Mouse (Mus musculus): Measurements from ENCODE around the gene Dpagt1.
A peak's percentile ranks its signal among the peaks of the same experiment; 100 is the strongest.
"Not testable (repeated sequence)": the region's sequence is repeated elsewhere in the genome, so short reads cannot be mapped to it uniquely, and the experiment has no call there.

Gene Dpagt1

GRCm38 (mm10) chr9:44342173-44342572 lies 16.4 kb downstream of the Dpagt1 start:
- no peak for DNase-seq

GRCm38 (mm10) chr9:44342605-44343004 lies 16.8 kb downstream of the Dpagt1 start:
- DNase-seq = no peak

- DNase-seq = no peak
These were observed 17.5 kb downstream of the Dpagt1 start for GRCm38 (mm10) chr9:44343290-44343689.

GRCm38 (mm10) chr9:44343781-44344421 lies 18.1 kb downstream of the Dpagt1 start, which contains the start of gene Hmbs:
Gene Hmbs, minus strand, starts transcription at chr9:44344228.
- peak; percentile 93 to 95 for DNase-seq

GRCm38 (mm10) chr9:44345570-44346433 lies 20.0 kb downstream of the Dpagt1 start:
- no peak for DNase-seq

GRCm38 (mm10) chr9:44347166-44347565 lies 21.3 kb downstream of the Dpagt1 start:
- no peak for DNase-seq

- DNase-seq = no peak
These were observed 21.8 kb downstream of the Dpagt1 start for GRCm38 (mm10) chr9:44347621-44348020.

GRCm38 (mm10) chr9:44348546-44348945 lies 22.7 kb downstream of the Dpagt1 start:
- DNase-seq = no peak

GRCm38 (mm10) chr9:44351396-44351795 lies 25.6 kb downstream of the Dpagt1 start:
- no peak for DNase-seq

GRCm38 (mm10) chr9:44352337-44352736 lies 26.5 kb downstream of the Dpagt1 start:
- no peak for DNase-seq

- DNase-seq = no peak
These were observed 27.3 kb downstream of the Dpagt1 start for GRCm38 (mm10) chr9:44353142-44353541.

GRCm38 (mm10) chr9:44357207-44357606 lies 31.4 kb downstream of the Dpagt1 start:
- peak; percentile 54 to 61 for DNase-seq

- peak; percentile 95 to 96 for DNase-seq
These were observed 35.5 kb downstream of the Dpagt1 start, which contains the start of gene Vps11 for GRCm38 (mm10) chr9:44361190-44361917. Gene Vps11, minus strand, starts transcription at chr9:44361670.

- DNase-seq = peak in 1 of 2 experiments; percentile 11
These were observed 36.1 kb downstream of the Dpagt1 start for GRCm38 (mm10) chr9:44361931-44362330.

GRCm38 (mm10) chr9:44364480-44364879 lies 38.7 kb downstream of the Dpagt1 start:
- DNase-seq = peak; percentile 58

GRCm38 (mm10) chr9:44373386-44373785 lies 47.6 kb downstream of the Dpagt1 start:
- no peak for DNase-seq

- no peak for DNase-seq
These were observed 50.3 kb downstream of the Dpagt1 start for GRCm38 (mm10) chr9:44376141-44376540.

- DNase-seq = not testable (repeated sequence)
These were observed 51.5 kb downstream of the Dpagt1 start for GRCm38 (mm10) chr9:44377335-44377734.

GRCm38 (mm10) chr9:44378153-44378730 lies 52.4 kb downstream of the Dpagt1 start:
- DNase-seq = peak; percentile 14 to 18

- peak; percentile 100 for DNase-seq
These were observed 53.4 kb downstream of the Dpagt1 start, which contains the start of gene Hyou1 for GRCm38 (mm10) chr9:44379054-44379834. Gene Hyou1, plus strand, starts transcription at chr9:44379490.

GRCm38 (mm10) chr9:44379862-44380261 lies 54.0 kb downstream of the Dpagt1 start:
- no peak for DNase-seq

All from B cell, adult 2 months (primary cell).